Mouse (Mus musculus) G1E (cell line): Measurements from ENCODE around the gene Rapgef3.

Experiments used
- CTCF ChIP-seq: IDR thresholded peaks from 2 replicates; pipeline ENCODE4 v1.5.1; 2012; ENCODE audit warnings: low read depth, low read length, inconsistent platforms, mixed read lengths
- GATA1 ChIP-seq: IDR thresholded peaks from 2 replicates; pipeline ENCODE4 v1.6.1; 2012; ENCODE audit warnings: borderline replicate concordance, low read length, inconsistent platforms, mixed read lengths
- POLR2AphosphoS5 ChIP-seq: IDR thresholded peaks from 2 replicates; pipeline ENCODE4 v1.6.1; 2012; ENCODE audit warnings: low read depth, low read length, inconsistent platforms; ENCODE audit not compliant: insufficient replicate concordance

- no peak for TF ChIP-seq GATA1
- peak; percentile 54 for TF ChIP-seq CTCF
- TF ChIP-seq POLR2AphosphoS5, result no peak
These were observed 26.5 kb upstream of the Rapgef3 start for GRCm38 (mm10) chr15:97794268-97794667.
